Mouse (Mus musculus) E14TG2a.4 (cell line): ENCODE results near the gene Trpm4.

Experiments
- CTCF ChIP-seq: conservative IDR thresholded peaks from 2 replicates; pipeline ENCODE4 v1.5.1; 2014; ENCODE audit warnings: low read length
- NANOG ChIP-seq: IDR thresholded peaks from 2 replicates; pipeline ENCODE4 v1.6.1; 2014; ENCODE audit warnings: borderline replicate concordance, low read length, mixed read lengths
- POU5F1 ChIP-seq: IDR thresholded peaks from 2 replicates; pipeline ENCODE4 v1.6.1; 2014; ENCODE audit warnings: low read length, borderline replicate concordance

DNA sequence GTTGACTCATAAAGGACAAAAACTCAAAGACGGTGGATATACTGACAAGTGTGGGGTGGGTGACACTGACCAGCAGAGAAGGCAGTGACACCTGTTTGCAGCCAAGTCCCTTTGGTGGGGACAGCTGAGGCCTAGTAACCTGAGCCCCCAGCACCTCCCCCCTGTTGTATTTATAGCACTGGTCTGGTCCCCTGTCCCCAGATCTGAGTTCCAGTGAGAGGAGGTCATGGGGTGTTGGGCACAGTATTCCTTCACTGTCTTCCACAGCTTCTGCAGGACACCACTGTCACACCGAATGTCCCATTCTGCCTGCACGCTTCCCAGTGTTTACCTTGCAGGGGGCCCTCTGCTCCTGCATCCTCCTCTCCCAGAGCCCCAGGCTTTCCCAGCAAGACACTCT lies 1.0 kb upstream of the Trpm4 start:
- TF ChIP-seq CTCF: no peak
- TF ChIP-seq NANOG: no peak
- no peak for TF ChIP-seq POU5F1
